Mouse (Mus musculus) kidney, embryonic 16.5 days (tissue): ENCODE results near the gene 1700069L16Rik. TPM values are rescaled to one million over a fixed set of nuclear protein-coding genes. Genes with fewer than 3 reads are reported as not detected.

Source experiments
- ATAC-seq: fragments of 200-750 bp; cut with Nextera tagmentation; 2 replicates; pipeline ENCODE4 v1.8.0; 2017; ENCODE audit warnings: moderate TSS enrichment; ENCODE audit not compliant: low FRiP score, low TSS enrichment
- H3K27ac ChIP-seq: fragments of 300-500 bp; sonication (generic); 2 replicates; pipeline ENCODE4 v1.5.1; 2014; ENCODE audit warnings: low read length
- H3K27me3 ChIP-seq: fragments of 300-500 bp; sonication (generic); 2 replicates; pipeline ENCODE4 v1.6.1; 2014; ENCODE audit warnings: low read length, control low read depth, mixed read lengths; ENCODE audit not compliant: insufficient read depth
- H3K36me3 ChIP-seq: fragments of 300-500 bp; sonication (generic); 2 replicates; pipeline ENCODE4 v1.6.1; 2014; ENCODE audit warnings: low read length, control low read depth, mixed read lengths; ENCODE audit not compliant: insufficient read depth
- H3K4me1 ChIP-seq: fragments of 300-500 bp; sonication (generic); 2 replicates; pipeline ENCODE4 v1.6.1; 2014; ENCODE audit warnings: low read length, control low read depth, mixed read lengths; ENCODE audit not compliant: insufficient read depth
- H3K4me2 ChIP-seq: fragments of 300-500 bp; sonication (generic); replicated peaks from 2 replicates; pipeline ENCODE4 v1.6.1; 2014; ENCODE audit warnings: low read depth, low read length
- H3K4me3 ChIP-seq: fragments of 300-500 bp; sonication (generic); 2 replicates; pipeline ENCODE4 v1.5.1; 2014; ENCODE audit warnings: mild to moderate bottlenecking, low read length
- H3K9ac ChIP-seq: fragments of 300-500 bp; sonication (generic); replicated peaks from 2 replicates; pipeline ENCODE4 v1.6.1; 2014; ENCODE audit warnings: low read length
- H3K9me3 ChIP-seq: fragments of 300-500 bp; sonication (generic); 2 replicates; pipeline ENCODE4 v1.6.1; 2016; ENCODE audit warnings: low read length, control low read depth
- WGBS: fragments of 180-500 bp; shearing (Covaris S2); extraction: QIAGEN DNeasy Blood & Tissue Kit; methylation state at CpG from one replicate; pipeline ENCODE4 v1.1.7; 2014; 5-methylcytosine and 5-hydroxymethylcytosine counted together
- polyA plus RNA-seq: library from polyadenylated mRNA; unstranded; fragments of >200 nt; fragmentation: Nextera tagmentation; extraction: Ambion mirVana; gene quantifications from 2 replicates; pipeline ENCODE4 v1.2.1, GENCODE M21; 2015

Gene 1700069L16Rik
- polyA plus RNA-seq, 1 experiment from 2014 or later, result not detected

DNA sequence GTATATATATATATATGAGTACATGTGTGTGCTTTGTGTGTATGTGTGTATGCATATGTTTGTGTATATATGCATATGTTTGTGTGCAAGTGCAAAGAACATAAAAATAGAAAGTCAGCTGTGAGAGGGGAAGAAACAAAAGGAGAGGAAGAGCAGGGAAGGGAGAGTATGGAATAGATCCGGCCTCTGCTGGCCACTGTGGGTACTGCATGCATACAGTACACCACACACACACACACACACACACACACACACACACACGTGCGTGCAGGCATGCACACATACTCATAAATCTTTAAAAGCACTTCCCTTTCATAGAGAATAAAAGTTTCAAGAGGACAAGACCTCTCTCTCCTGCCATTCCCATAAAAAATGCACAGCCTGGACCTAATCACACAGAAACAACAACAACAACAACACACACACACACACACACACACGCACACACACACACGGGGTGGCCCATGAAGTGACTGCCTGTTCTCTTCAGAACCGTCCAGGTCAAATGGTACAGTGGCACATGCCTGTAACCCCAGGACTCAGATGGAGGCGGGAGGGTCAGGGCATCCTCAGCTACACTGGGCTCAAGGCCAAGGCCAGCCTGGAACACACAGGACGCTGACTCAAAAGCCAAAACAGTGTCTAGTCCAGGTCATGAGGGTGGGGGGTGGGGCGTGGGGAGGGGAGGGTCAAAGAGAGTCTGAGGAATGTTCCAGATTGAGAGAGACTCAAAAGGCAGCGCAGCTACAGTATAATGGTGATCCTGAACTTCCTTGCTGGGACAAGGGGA, 2.2 kb downstream of the 1700069L16Rik start:
- 86% methylated on average over 10 of the region's 10 CpGs for WGBS
- no peaks in the 10 kb centered on the region for H3K36me3 ChIP-seq
- no peaks in the 10 kb centered on the region for H3K9me3 ChIP-seq
- no peak overlapping the region for H3K4me3 ChIP-seq
- H3K9ac ChIP-seq, result no peak overlapping the region
- no peaks in the 10 kb centered on the region for H3K27me3 ChIP-seq
- H3K27ac ChIP-seq, result no peak overlapping the region
- no peak for ATAC-seq
- no peak overlapping the region for H3K4me2 ChIP-seq
- no peaks in the 10 kb centered on the region for H3K4me1 ChIP-seq

DNA sequence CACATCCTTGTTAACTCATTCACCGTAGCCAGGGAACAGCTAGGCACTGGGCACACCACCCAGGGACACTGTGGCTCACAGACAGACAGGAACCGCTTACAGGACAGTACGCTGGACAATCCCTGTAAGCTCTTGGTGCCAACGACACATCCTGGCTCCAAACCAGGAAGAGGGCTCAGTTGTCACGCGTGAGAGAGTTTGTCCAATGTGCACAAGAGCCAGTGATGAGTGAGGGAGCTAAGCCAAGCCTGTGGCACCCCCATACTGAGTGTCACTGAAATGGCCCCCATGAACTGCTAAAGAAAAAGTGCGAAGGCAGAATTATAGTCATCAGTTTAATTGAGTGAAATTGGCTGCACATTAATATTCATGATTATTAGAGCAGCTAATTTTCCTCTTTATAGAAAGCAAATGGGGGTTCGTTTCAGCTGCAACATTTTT, 5.3 kb downstream of the 1700069L16Rik start:
- no peaks in the 10 kb centered on the region for H3K27me3 ChIP-seq
- H3K9me3 ChIP-seq, result no peaks in the 10 kb centered on the region
- H3K9ac ChIP-seq, result no peak overlapping the region
- no peaks in the 10 kb centered on the region for H3K36me3 ChIP-seq
- H3K4me1 ChIP-seq, result no peaks in the 10 kb centered on the region
- no peak overlapping the region for H3K27ac ChIP-seq
- H3K4me2 ChIP-seq, result no peak overlapping the region
- no peak overlapping the region for H3K4me3 ChIP-seq
- no peak for ATAC-seq
- 80% methylated on average over 8 of the region's 8 CpGs for WGBS

DNA sequence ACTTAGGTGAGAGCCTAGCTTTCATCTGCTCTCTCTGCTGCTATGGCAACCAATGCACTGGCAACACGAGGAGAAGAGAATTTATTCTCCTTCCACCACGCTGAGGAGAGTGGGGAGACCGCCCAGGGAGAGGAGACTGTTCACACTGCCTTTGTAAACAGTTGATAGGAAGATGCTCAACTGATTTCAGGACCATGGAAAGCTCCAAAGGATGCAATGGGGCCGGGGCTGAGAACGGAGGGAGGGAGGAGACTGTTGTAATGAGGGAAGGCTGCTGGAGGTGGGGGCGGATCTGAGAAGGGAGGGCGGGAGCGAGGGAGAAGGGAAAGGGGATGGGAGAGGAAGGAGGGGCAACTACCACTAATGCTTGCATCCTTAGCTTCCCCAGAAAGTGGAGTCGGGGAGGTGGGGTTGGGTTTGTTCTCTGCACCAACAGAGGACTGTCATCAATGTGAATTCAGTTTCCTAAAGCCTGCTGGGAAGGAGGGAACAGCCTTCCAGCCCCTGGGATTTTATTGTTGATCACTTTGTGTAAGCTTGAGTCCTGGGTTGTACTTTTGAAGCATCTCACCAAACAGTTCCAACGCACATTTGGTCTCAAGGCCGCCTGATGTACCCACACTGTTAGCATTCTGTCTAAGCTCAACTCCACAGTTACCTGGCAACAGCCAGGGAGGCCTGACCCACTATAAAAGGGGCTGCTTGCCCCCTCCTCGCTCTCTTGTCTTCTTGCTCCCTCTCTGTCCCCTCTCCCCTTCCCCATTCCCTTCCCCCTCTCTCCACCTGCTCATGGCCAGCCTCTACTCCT, 7.8 kb downstream of the 1700069L16Rik start:
- no peaks in the 10 kb centered on the region for H3K4me1 ChIP-seq
- no peak overlapping the region for H3K27ac ChIP-seq
- no peak overlapping the region for H3K4me2 ChIP-seq
- 0 out of 2 replicates have a peak, but pooled peaks have one; percentile 65 for ATAC-seq
- H3K4me3 ChIP-seq, result no peak overlapping the region
- no peak overlapping the region for H3K9ac ChIP-seq
- H3K36me3 ChIP-seq, result no peaks in the 10 kb centered on the region
- no peaks in the 10 kb centered on the region for H3K9me3 ChIP-seq
- no peaks in the 10 kb centered on the region for H3K27me3 ChIP-seq
- 6% methylated on average over 12 of the region's 12 CpGs for WGBS

DNA sequence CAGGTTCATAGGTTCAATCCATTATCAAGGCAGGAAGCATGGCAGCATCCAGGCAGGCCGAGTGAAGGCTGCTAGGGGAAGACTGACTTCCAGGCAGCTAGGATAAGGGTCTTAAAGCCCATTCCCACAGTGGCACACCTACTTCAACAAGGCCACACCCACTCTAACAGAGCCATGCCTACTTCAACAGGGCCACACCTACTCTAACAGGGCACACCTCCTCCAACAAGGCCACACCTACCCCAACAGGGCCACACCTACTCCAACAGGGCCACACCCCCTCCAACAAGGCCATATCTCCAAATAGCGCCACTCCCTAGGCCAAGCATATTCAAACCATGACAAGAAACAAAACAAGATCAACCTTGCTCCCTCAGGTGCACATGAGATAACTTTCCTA, 11.7 kb downstream of the 1700069L16Rik start:
- Histone ChIP-seq H3K27ac (no peak overlapping the region), H3K9me3 (no peaks in the 10 kb centered on the region), H3K27me3 (no peaks in the 10 kb centered on the region), H3K9ac (no peak overlapping the region), H3K4me1 (no peaks in the 10 kb centered on the region), H3K4me3 (no peak overlapping the region), H3K4me2 (no peak overlapping the region), H3K36me3 (no peaks in the 10 kb centered on the region)
- WGBS, result 76% methylated on average over 2 of the region's 2 CpGs
- ATAC-seq, result no peak

DNA sequence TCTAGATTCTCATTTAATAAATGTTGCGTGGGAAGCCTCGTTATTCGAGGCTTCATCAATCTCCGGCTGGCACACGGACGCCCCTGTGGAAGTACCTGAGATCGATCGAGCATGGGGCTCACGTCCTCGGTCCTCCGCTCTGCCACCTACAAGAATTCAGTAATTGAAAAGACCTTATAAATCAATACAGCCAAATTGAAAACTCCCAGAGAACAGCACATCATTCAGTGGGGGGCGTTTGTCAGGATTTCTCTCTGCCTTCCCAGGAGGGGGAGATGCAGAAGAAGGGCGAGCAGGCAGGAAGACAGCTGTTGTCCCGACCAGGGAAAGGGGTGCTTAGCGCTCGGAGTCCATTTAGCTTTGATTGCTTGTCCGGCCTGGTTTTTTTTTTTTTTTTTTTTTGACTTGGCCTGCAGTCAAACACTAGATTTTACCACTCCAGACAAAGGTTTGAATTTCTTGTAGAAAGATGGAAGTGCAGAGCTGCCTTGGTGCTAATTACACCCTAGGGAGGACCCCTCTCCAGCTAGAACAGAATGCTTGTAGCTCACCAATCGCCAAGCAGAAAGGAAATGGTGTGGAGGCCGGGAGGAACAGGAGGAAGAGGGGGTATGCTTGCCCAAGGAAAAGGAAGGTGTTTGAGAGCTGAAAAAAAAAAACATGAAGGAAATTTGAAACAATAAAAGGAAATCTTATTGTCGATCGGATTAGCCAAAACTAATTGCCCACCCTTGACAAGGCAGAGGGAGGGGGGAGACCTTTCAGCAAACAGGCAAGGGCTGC, 20.6 kb downstream of the 1700069L16Rik start:
- H3K4me3 ChIP-seq, result no peak overlapping the region
- 29% methylated on average over 21 of the region's 21 CpGs for WGBS
- H3K4me2 ChIP-seq, result peak overlapping the region; percentile 12; the same call in 1 of the 2 replicates
- H3K9ac ChIP-seq, result 0 out of 2 replicates have a peak overlapping the region, but pooled peaks have one; percentile 11
- H3K36me3 ChIP-seq, result no peaks in the 10 kb centered on the region
- H3K27ac ChIP-seq, result peak overlapping the region; percentile 56; the same call in 1 of the 2 replicates
- no peak for ATAC-seq
- H3K27me3 ChIP-seq, result no peaks in the 10 kb centered on the region
- 0 out of 2 replicates have a peak, but pooled peaks cover 3% of the 10 kb centered on the region for H3K4me1 ChIP-seq
- no peaks in the 10 kb centered on the region for H3K9me3 ChIP-seq

DNA sequence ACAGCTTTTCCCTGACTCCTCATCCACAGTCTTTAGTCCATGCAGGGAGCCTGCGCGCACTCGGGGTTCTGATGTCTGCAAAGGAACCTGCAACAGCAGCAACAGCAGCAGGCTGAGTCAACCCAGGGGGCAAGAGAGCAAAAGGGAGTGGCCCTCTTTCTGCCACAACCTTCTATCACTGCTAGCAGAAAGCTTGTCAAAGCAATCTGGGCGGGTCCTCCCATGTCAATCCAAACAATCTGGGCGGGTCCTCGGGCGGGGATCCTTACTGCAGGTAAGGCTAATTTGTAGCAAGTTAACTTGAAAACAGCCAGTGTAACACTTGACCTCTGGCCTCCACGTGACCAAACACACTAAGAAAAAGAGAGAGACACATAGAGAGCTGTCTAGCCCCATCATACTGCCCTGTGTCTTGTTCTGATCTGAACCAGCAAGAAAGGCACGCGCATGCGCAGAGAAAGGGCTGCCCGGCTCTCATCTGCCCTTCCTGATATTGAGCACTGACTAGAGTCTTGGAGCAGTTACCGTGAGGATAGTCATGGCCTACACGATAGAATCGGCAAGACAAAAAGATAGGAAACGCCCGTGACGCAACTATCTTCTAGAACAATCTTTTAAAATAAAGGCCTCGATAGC, 24.1 kb downstream of the 1700069L16Rik start:
- ATAC-seq, result no peak
- Histone ChIP-seq H3K27ac (no peak overlapping the region), H3K4me1 (0 out of 2 replicates have a peak, but pooled peaks cover 3% of the 10 kb centered on the region), H3K36me3 (no peaks in the 10 kb centered on the region), H3K27me3 (no peaks in the 10 kb centered on the region), H3K4me2 (no peak overlapping the region), H3K4me3 (no peak overlapping the region), H3K9me3 (no peaks in the 10 kb centered on the region), H3K9ac (no peak overlapping the region)
- WGBS, result 79% methylated on average over 19 of the region's 19 CpGs

DNA sequence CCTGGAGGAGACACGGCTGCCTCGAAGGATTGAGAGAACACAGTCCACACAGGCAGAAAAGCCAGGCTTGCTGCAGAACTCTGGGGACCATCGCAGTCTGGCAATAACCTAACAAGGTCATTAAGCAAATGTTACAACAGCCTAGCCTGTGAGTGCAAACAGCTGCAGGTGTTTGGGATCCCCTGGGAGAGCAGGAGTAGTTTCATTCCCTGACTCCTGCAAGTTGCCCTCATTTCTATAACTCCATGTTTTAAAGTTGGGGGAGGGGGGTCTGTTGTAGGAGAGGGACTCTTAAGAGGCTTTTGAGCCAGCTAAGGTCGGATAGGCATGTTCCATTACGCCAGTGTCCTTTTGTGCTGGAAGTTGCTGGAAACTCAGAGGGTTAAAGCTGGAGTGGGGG, 30.2 kb downstream of the 1700069L16Rik start:
- ATAC-seq, result no peak
- H3K4me1 ChIP-seq, result 0 out of 2 replicates have a peak, but pooled peaks cover 7% of the 10 kb centered on the region
- no peak overlapping the region for H3K9ac ChIP-seq
- no peaks in the 10 kb centered on the region for H3K27me3 ChIP-seq
- 21% methylated on average over 5 of the region's 5 CpGs for WGBS
- no peak overlapping the region for H3K4me2 ChIP-seq
- no peak overlapping the region for H3K4me3 ChIP-seq
- H3K9me3 ChIP-seq, result peaks cover 5% of the 10 kb centered on the region; the same call in 1 of the 2 replicates
- H3K27ac ChIP-seq, result no peak overlapping the region
- H3K36me3 ChIP-seq, result no peaks in the 10 kb centered on the region

DNA sequence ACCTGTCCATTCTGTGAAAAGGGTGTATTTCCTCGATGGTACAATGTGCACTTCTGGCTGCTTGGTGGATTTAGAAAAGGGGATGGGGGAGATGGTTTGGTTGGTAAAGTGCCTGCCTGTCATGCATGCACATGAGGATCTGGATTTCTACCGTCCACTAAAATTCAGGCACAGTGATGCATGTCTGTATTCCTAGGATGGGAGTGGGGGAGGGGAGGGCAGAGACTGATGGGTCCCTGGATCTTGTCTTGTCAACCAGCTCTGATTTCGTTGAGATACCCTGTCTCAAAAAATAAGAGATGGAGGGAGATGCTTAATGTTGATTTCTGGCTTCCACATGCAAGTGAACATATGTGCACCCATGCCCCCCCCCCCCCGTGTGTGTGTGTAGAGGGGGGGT, 30.6 kb downstream of the 1700069L16Rik start:
- Histone ChIP-seq H3K36me3 (no peaks in the 10 kb centered on the region), H3K9me3 (peaks cover 5% of the 10 kb centered on the region; the same call in 1 of the 2 replicates), H3K4me2 (no peak overlapping the region), H3K27me3 (no peaks in the 10 kb centered on the region), H3K27ac (no peak overlapping the region), H3K9ac (no peak overlapping the region), H3K4me1 (0 out of 2 replicates have a peak, but pooled peaks cover 7% of the 10 kb centered on the region), H3K4me3 (no peak overlapping the region)
- no peak for ATAC-seq
- 55% methylated on average over 4 of the region's 4 CpGs for WGBS

DNA sequence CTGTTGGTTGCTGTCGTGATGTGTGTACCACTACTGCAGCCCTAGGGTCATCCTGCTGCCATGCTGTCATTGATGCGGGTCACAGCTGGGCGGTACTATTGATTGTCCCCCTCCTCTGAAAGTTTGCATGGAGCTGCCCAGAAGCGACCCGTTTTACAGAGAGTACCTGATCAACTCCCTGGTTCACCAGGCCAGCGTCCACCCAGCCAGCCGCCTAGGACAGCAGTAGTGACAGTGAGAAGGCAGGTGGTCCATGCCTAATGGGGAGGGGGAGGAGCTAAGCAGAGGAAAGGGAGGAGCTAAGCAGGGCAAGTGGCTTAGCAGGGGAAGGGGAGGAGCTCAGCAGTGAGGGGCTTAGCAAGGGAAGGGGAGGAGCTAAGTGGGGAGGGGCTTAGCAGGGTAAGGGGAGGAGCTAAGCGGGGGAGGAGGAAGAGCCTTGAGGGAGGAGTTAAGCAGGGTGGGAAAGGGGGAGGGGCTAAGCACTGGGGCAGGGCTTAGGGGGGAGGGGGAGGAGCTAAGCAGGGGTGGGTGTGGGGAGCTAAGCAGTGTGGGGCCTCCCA, 31.3 kb downstream of the 1700069L16Rik start:
- 92% methylated on average over 7 of the region's 8 CpGs for WGBS
- H3K4me2 ChIP-seq, result no peak overlapping the region
- H3K27me3 ChIP-seq, result no peaks in the 10 kb centered on the region
- H3K36me3 ChIP-seq, result no peaks in the 10 kb centered on the region
- H3K4me1 ChIP-seq, result 0 out of 2 replicates have a peak, but pooled peaks cover 7% of the 10 kb centered on the region
- no peak for ATAC-seq
- H3K9me3 ChIP-seq, result peaks cover 5% of the 10 kb centered on the region; the same call in 1 of the 2 replicates
- no peak overlapping the region for H3K27ac ChIP-seq
- H3K9ac ChIP-seq, result no peak overlapping the region
- H3K4me3 ChIP-seq, result no peak overlapping the region
